Mouse (Mus musculus): ENCODE measurements around the gene Zbed6. TPM values are rescaled to one million over a fixed set of nuclear protein-coding genes. Genes with fewer than 3 reads are reported as not detected.
"Not testable (repeated sequence)": the region's sequence is repeated elsewhere in the genome, so short reads cannot be mapped to it uniquely, and the experiment has no call there.

Gene Zbed6
- 6.9 and 8.8 TPM in 2 replicates for polyA plus RNA-seq (2012; rRNA removed)

- peak; percentile 77 for DNase-seq (ENCODE audit: low read depth)
- TF ChIP-seq CTCF (IDR thresholded peaks at IDR 0.05; ENCODE audit: borderline replicate concordance, extremely low read depth, insufficient read depth, insufficient read length), result no peak
- no peak for TF ChIP-seq POLR2A (IDR thresholded peaks at IDR 0.05; ENCODE audit: borderline replicate concordance, extremely low read depth, insufficient read depth, insufficient read length, poor library complexity, severe bottlenecking)
Measured at GRCm38 (mm10) chr1:133660466-133661202, at the start of gene Zbed6. Gene Zbed6, minus strand, starts transcription at chr1:133660885.

- TF ChIP-seq CTCF (IDR thresholded peaks at IDR 0.05; ENCODE audit: borderline replicate concordance, extremely low read depth, insufficient read depth, insufficient read length) (no peak), POLR2A (IDR thresholded peaks at IDR 0.05; ENCODE audit: borderline replicate concordance, extremely low read depth, insufficient read depth, insufficient read length, poor library complexity, severe bottlenecking) (no peak)
Measured at GRCm38 (mm10) chr1:133709292-133709691, 48.6 kb upstream of the Zbed6 start.

GRCm38 (mm10) chr1:133701824-133702223, 41.1 kb upstream of the Zbed6 start:
- peak; percentile 25; the same call in 1 of the 2 replicates for TF ChIP-seq CTCF (IDR thresholded peaks at IDR 0.05; ENCODE audit: borderline replicate concordance, extremely low read depth, insufficient read depth, insufficient read length)
- DNase-seq (ENCODE audit: low read depth), result not testable (repeated sequence)

More at GRCm38 (mm10) chr1:133709292-133709691, 48.6 kb upstream of the Zbed6 start:
- no peak for DNase-seq (ENCODE audit: low read depth)

- no peak for DNase-seq (ENCODE audit: low read depth)
- no peak for TF ChIP-seq POLR2A (IDR thresholded peaks at IDR 0.05; ENCODE audit: borderline replicate concordance, extremely low read depth, insufficient read depth, insufficient read length, poor library complexity, severe bottlenecking)
- TF ChIP-seq CTCF (IDR thresholded peaks at IDR 0.05; ENCODE audit: borderline replicate concordance, extremely low read depth, insufficient read depth, insufficient read length), result no peak
Measured at GRCm38 (mm10) chr1:133697935-133698620, 37.4 kb upstream of the Zbed6 start.

GRCm38 (mm10) chr1:133695901-133696300, 35.2 kb upstream of the Zbed6 start:
- no peak for TF ChIP-seq POLR2A (IDR thresholded peaks at IDR 0.05; ENCODE audit: borderline replicate concordance, extremely low read depth, insufficient read depth, insufficient read length, poor library complexity, severe bottlenecking)
- TF ChIP-seq CTCF (IDR thresholded peaks at IDR 0.05; ENCODE audit: borderline replicate concordance, extremely low read depth, insufficient read depth, insufficient read length), result no peak
- DNase-seq (ENCODE audit: low read depth), result peak; percentile 75

GRCm38 (mm10) chr1:133694876-133695275, 34.2 kb upstream of the Zbed6 start:
- TF ChIP-seq POLR2A (IDR thresholded peaks at IDR 0.05; ENCODE audit: borderline replicate concordance, extremely low read depth, insufficient read depth, insufficient read length, poor library complexity, severe bottlenecking) (no peak), CTCF (IDR thresholded peaks at IDR 0.05; ENCODE audit: borderline replicate concordance, extremely low read depth, insufficient read depth, insufficient read length) (no peak)

GRCm38 (mm10) chr1:133694301-133694700, 33.6 kb upstream of the Zbed6 start:
- DNase-seq (ENCODE audit: low read depth), result no peak
- TF ChIP-seq POLR2A (IDR thresholded peaks at IDR 0.05; ENCODE audit: borderline replicate concordance, extremely low read depth, insufficient read depth, insufficient read length, poor library complexity, severe bottlenecking), result no peak
- TF ChIP-seq CTCF (IDR thresholded peaks at IDR 0.05; ENCODE audit: borderline replicate concordance, extremely low read depth, insufficient read depth, insufficient read length), result no peak

More at GRCm38 (mm10) chr1:133694876-133695275, 34.2 kb upstream of the Zbed6 start:
- no peak for DNase-seq (ENCODE audit: low read depth)

- no peak for DNase-seq (ENCODE audit: low read depth)
- TF ChIP-seq CTCF (IDR thresholded peaks at IDR 0.05; ENCODE audit: borderline replicate concordance, extremely low read depth, insufficient read depth, insufficient read length) (no peak), POLR2A (IDR thresholded peaks at IDR 0.05; ENCODE audit: borderline replicate concordance, extremely low read depth, insufficient read depth, insufficient read length, poor library complexity, severe bottlenecking) (no peak)
Measured at GRCm38 (mm10) chr1:133693536-133694114, 32.9 kb upstream of the Zbed6 start.

GRCm38 (mm10) chr1:133692195-133692594, 31.5 kb upstream of the Zbed6 start:
- DNase-seq (ENCODE audit: low read depth), result no peak
- no peak for TF ChIP-seq POLR2A (IDR thresholded peaks at IDR 0.05; ENCODE audit: borderline replicate concordance, extremely low read depth, insufficient read depth, insufficient read length, poor library complexity, severe bottlenecking)
- no peak for TF ChIP-seq CTCF (IDR thresholded peaks at IDR 0.05; ENCODE audit: borderline replicate concordance, extremely low read depth, insufficient read depth, insufficient read length)

GRCm38 (mm10) chr1:133691046-133691445, 30.4 kb upstream of the Zbed6 start:
- TF ChIP-seq CTCF (IDR thresholded peaks at IDR 0.05; ENCODE audit: borderline replicate concordance, extremely low read depth, insufficient read depth, insufficient read length) (no peak), POLR2A (IDR thresholded peaks at IDR 0.05; ENCODE audit: borderline replicate concordance, extremely low read depth, insufficient read depth, insufficient read length, poor library complexity, severe bottlenecking) (no peak)
- DNase-seq (ENCODE audit: low read depth), result no peak

GRCm38 (mm10) chr1:133689897-133690296, 29.2 kb upstream of the Zbed6 start, which contains the start of gene Lax1:
Gene Lax1, minus strand, starts transcription at chr1:133690108.
- TF ChIP-seq CTCF (IDR thresholded peaks at IDR 0.05; ENCODE audit: borderline replicate concordance, extremely low read depth, insufficient read depth, insufficient read length) (no peak), POLR2A (IDR thresholded peaks at IDR 0.05; ENCODE audit: borderline replicate concordance, extremely low read depth, insufficient read depth, insufficient read length, poor library complexity, severe bottlenecking) (no peak)
- no peak for DNase-seq (ENCODE audit: low read depth)

All from brain, embryonic 14.5 days (tissue).